Mouse (Mus musculus): ENCODE measurements around the gene Rab8a.

GRCm38 (mm10) chr8:72220758-72221157 lies 59.8 kb downstream of the Rab8a start:
- TF ChIP-seq CTCF (IDR thresholded peaks at IDR 0.05; ENCODE audit: control insufficient read depth, insufficient read depth, insufficient read length) (no peak), MYOD1 (IDR thresholded peaks at IDR 0.05; ENCODE audit: control insufficient read depth, insufficient read length, low read depth) (no peak), USF1 (IDR thresholded peaks at IDR 0.05; ENCODE audit: low read depth) (no peak), MYOG (IDR thresholded peaks at IDR 0.05; ENCODE audit: control insufficient read depth, extremely low read depth, insufficient read length) (no peak)

Measured in C2C12 (cell line).